Mouse (Mus musculus) cerebellum, adult 2 months (tissue): ENCODE data around the gene Ecm1. TPM values are rescaled to one million over a fixed set of nuclear protein-coding genes. Genes with fewer than 3 reads are reported as not detected.

Source experiments
- DNase-seq, 2 experiments: peaks; one replicate each; pipeline ENCODE4 v3.0.0; 2021
- H3K27ac ChIP-seq: fragments of 200-500 bp; 2 replicates; pipeline ENCODE4 v1.5.1; 2012; ENCODE audit warnings: low read length, control low read depth, inconsistent platforms; ENCODE audit not compliant: insufficient read depth
- H3K27me3 ChIP-seq: fragments of 200-500 bp; 2 replicates; pipeline ENCODE4 v1.6.1; 2012; ENCODE audit warnings: inconsistent platforms, mild to moderate bottlenecking, low read length, moderate library complexity; ENCODE audit not compliant: control insufficient read depth, insufficient read depth
- H3K4me1 ChIP-seq: fragments of 200-500 bp; 2 replicates; pipeline ENCODE4 v1.6.1; 2011; ENCODE audit warnings: low read length; ENCODE audit not compliant: control insufficient read depth, insufficient read depth
- H3K4me3 ChIP-seq: fragments of 200-500 bp; replicated peaks from 2 replicates; pipeline ENCODE3; 2011; ENCODE audit warnings: mild to moderate bottlenecking, low read depth, low read length, control low read depth; ENCODE audit not compliant: insufficient read depth
- CTCF ChIP-seq: fragments of 200-500 bp; IDR thresholded peaks from 2 replicates; pipeline ENCODE4 v1.5.1; 2011; ENCODE audit warnings: low read depth, mild to moderate bottlenecking, control low read depth, low read length, moderate library complexity, borderline replicate concordance; ENCODE audit not compliant: insufficient read depth
- POLR2A ChIP-seq: fragments of 200-500 bp; IDR thresholded peaks from 2 replicates; pipeline ENCODE4 v1.6.1; 2011; ENCODE audit warnings: low read length, control low read depth, borderline replicate concordance; ENCODE audit not compliant: insufficient read depth
- WGBS: fragments of 180-500 bp; shearing (Covaris S2); methylation state at CpG from one replicate; pipeline ENCODE4 v1.1.7; 2018; 5-methylcytosine and 5-hydroxymethylcytosine counted together
- polyA plus RNA-seq: library from polyadenylated mRNA; depleted of rRNA; stranded (reverse); fragments of >200 nt; gene quantifications from 2 replicates; pipeline ENCODE4 v1.2.3, GENCODE M21; 2012

Gene Ecm1
- polyA plus RNA-seq, 1 experiment: 14.3 TPM

- Histone ChIP-seq H3K27me3 (no peaks in the 10 kb centered on the region), H3K27ac (no peak within 1 kb of the TSS), H3K4me3 (no peak within 1 kb of the TSS), H3K4me1 (no peaks in the 10 kb centered on the region)
- no peak for DNase-seq
- WGBS: 89% methylated on average over 6 of the region's 6 CpGs
- TF ChIP-seq POLR2A (no peak), CTCF (no peak)
Measured at GRCm38 (mm10) chr3:95760106-95760505, 20.7 kb upstream of the Ecm1 start, which contains the start of gene Tars2. TSS of gene Tars2 (minus strand) at chr3:95760206.

GRCm38 (mm10) chr3:95758467-95759218, 19.3 kb upstream of the Ecm1 start:
- no peak for DNase-seq
- Histone ChIP-seq H3K4me3 (no peak overlapping the region), H3K27ac (no peak overlapping the region), H3K4me1 (no peaks in the 10 kb centered on the region), H3K27me3 (no peaks in the 10 kb centered on the region)
- TF ChIP-seq CTCF (no peak), POLR2A (no peak)
- WGBS: 54% methylated on average over 9 of the region's 9 CpGs

GRCm38 (mm10) chr3:95756808-95757207, 17.4 kb upstream of the Ecm1 start:
- H3K4me3 ChIP-seq: no peak overlapping the region
- DNase-seq: no peak
- no peaks in the 10 kb centered on the region for H3K27me3 ChIP-seq
- no peak overlapping the region for H3K27ac ChIP-seq
- 84% methylated on average over 2 of the region's 2 CpGs for WGBS
- H3K4me1 ChIP-seq: no peaks in the 10 kb centered on the region
- TF ChIP-seq CTCF (no peak), POLR2A (no peak)

- peak overlapping the region; percentile 98 for H3K4me3 ChIP-seq
- under 1% methylated on average over 30 of the region's 30 CpGs for WGBS
- no peak overlapping the region; the same call in 1 of the 2 replicates for H3K27ac ChIP-seq
- TF ChIP-seq CTCF (no peak), POLR2A (peak; percentile 74; the same call in 1 of the 2 replicates)
- DNase-seq: peak; percentile 96
- H3K4me1 ChIP-seq: no peaks in the 10 kb centered on the region
- no peaks in the 10 kb centered on the region for H3K27me3 ChIP-seq
Measured at GRCm38 (mm10) chr3:95754345-95755206, 15.2 kb upstream of the Ecm1 start.

- TF ChIP-seq POLR2A (no peak), CTCF (no peak)
- 81% methylated on average over 3 of the region's 3 CpGs for WGBS
- no peak for DNase-seq
- Histone ChIP-seq H3K4me1 (no peaks in the 10 kb centered on the region), H3K27ac (no peak overlapping the region), H3K27me3 (no peaks in the 10 kb centered on the region), H3K4me3 (no peak overlapping the region)
Measured at GRCm38 (mm10) chr3:95752935-95753334, 13.6 kb upstream of the Ecm1 start.

GRCm38 (mm10) chr3:95740406-95740805, 1.0 kb upstream of the Ecm1 start:
- no peak for TF ChIP-seq CTCF
- no peak for TF ChIP-seq POLR2A
- no peak overlapping the region for H3K4me3 ChIP-seq
- no peak for DNase-seq
- peaks cover 3% of the 10 kb centered on the region for H3K4me1 ChIP-seq
- H3K27ac ChIP-seq: no peak overlapping the region
- 73% methylated on average over 8 of the region's 8 CpGs for WGBS
- no peaks in the 10 kb centered on the region for H3K27me3 ChIP-seq

- 90% methylated on average over 12 of the region's 12 CpGs for WGBS
- no peak for DNase-seq
Measured at GRCm38 (mm10) chr3:95735071-95735670, 4.2 kb downstream of the Ecm1 start.

GRCm38 (mm10) chr3:95734092-95734702, 5.2 kb downstream of the Ecm1 start:
- no peaks in the 10 kb centered on the region for H3K4me1 ChIP-seq
- no peak for DNase-seq
- 83% methylated on average over 13 of the region's 13 CpGs for WGBS
- TF ChIP-seq POLR2A: no peak
- no peak for TF ChIP-seq CTCF
- no peaks in the 10 kb centered on the region for H3K27me3 ChIP-seq
- no peak overlapping the region for H3K27ac ChIP-seq
- H3K4me3 ChIP-seq: no peak overlapping the region

More at GRCm38 (mm10) chr3:95735071-95735670, 4.2 kb downstream of the Ecm1 start:
- H3K27ac ChIP-seq: no peak overlapping the region
- H3K4me3 ChIP-seq: no peak overlapping the region
- TF ChIP-seq POLR2A (no peak), CTCF (no peak)
- no peaks in the 10 kb centered on the region for H3K4me1 ChIP-seq
- no peaks in the 10 kb centered on the region for H3K27me3 ChIP-seq
